Mouse (Mus musculus): ENCODE measurements around the gene Vrk3.

The Vrk3 gene

DNA sequence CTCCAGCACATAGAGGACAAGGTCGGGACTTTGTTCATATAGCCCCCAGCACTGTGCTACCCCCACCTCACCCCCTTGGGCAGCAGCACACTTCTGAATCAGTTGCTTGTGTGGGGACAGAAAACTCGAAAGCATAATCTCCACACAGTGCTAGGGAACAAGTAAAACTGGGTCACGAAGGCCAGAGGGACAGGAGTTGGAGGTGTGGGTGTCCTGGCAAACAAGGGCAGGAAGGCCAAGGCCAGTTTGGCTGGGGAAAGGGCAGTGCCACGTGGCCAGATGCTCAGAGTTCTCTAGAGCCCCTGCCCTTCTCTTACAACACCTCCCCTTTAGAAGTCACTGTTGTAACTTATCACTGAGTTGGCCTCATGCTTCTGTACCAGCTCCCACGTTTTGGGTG, 71.7 kb downstream of the Vrk3 start:
- DNase-seq: no peak

DNA sequence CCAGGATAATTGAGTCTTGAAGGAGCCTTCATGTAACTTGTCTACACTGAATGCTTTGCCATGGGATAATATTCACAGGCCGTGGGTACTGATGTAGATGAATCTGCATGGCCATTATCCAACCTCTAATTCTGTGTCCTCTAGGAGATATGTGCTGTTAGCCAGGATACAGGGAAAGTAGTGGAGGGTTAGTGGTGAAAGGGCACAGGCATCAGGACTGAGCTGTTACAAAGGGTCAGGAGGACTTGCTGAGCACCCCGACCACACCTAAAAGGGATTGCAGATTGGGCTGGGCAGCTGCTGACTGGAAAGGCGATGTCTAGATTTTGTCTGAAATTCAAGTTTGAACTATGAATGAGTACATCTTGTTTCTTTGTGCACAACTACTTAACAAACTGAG, 72.3 kb downstream of the Vrk3 start:
- DNase-seq: no peak

DNA sequence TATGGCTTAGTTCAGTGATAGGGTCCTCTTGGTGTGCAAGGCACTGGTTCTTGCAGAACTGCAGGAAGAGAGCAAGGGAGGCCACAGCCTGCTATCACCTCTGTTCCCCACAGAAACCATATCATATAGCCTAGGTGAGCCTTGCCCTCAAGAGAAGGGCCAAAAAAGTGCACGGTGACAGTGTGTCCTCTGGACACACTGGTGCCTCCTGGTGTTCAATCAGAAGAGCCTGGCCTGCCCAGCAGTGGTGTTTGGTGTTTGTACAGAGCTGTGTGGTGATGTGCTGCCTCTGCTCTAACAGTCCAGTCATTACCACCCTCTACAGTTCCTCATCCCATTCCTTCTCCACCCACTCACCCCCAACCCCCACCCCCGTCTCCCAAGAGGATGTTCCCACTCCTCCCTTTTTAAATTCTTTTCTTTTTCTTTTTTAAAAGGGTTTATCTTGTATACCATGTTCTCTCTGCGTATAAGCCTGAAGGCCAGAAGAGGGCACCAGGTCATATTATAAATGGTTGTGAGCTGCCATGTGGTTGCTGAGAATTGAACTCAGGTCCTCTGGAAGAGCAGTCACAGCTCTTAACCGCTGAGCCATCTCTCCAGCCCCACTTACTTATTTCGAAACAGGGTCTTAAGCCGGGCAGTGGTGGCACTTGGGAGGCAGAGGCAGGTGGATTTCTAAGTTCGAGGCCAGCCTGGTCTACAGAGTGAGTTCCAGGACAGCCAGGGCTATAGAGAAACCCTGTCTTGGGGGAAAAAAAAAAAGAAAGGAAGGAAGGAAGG, 73.6 kb downstream of the Vrk3 start:
- peak; percentile 1 for DNase-seq

DNA sequence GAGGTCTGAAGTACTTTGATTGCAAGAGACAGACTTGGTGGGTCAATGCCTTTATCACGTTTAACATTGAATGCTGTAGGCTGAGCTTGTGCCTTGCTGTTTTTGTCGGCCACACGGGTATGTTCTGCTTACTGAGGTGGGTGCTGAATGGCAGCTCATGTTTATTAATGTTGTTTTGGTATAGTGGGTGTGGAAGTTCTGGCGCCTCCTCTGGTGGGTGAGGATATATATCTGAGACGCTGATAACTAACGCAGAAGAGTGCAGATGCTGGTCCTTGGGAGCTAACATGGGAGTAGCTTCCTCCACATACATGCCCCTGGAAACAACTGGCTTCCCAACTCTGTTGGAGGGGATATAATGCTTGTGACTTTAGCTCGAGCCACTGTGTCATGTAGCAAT, 75.2 kb downstream of the Vrk3 start:
- DNase-seq: peak; percentile 8

DNA sequence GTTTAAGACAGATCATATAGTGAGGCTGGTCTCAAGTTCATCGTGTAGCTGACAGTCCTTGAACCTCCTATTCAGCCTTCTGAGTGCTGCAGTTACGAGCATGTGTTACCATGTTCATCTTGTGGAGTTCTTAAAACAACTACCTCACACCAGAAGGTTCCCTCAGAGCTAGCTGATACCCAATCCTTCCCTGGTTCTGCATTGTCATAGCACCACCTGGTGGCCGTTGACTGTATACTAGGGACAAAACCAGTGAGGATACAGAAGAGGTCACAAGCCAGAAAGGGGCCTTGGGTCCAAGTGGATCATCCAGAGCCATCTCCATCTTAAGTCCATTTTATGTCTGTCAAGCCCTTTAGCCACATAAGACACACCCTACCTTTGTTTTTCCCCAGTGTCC, 76.7 kb downstream of the Vrk3 start:
- peak; percentile 64 for DNase-seq

DNA sequence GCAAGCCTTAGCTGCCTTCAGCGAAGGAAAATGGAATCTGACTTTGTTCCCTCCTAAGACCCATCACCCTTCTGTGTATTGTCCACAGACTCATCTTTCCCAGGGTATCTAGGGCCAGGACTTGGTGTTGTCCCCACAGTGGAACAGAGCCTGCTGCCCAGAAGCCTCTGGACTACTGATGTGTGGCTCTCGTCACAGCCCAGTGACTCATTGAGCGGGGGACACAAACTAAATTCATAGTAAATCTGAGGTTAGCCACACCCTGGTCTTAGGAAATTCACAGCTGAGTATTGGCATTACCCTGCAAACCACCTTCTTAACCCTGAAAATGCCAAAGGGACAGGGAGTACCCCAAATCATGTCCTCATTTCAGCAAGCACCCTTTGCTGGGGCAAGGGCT, 78.6 kb downstream of the Vrk3 start:
- DNase-seq: no peak

All from layer of hippocampus, adult 9-11 months (tissue).